Mouse (Mus musculus) kidney, adult 11 months (tissue): Measurements from ENCODE around the gene Grn.
"Not testable (repeated sequence)": the region's sequence is repeated elsewhere in the genome, so short reads cannot be mapped to it uniquely, and the experiment has no call there.

Source experiments
- DNase-seq: peaks from one replicate; pipeline ENCODE4 v3.0.0; 2022

Grn gene

DNA sequence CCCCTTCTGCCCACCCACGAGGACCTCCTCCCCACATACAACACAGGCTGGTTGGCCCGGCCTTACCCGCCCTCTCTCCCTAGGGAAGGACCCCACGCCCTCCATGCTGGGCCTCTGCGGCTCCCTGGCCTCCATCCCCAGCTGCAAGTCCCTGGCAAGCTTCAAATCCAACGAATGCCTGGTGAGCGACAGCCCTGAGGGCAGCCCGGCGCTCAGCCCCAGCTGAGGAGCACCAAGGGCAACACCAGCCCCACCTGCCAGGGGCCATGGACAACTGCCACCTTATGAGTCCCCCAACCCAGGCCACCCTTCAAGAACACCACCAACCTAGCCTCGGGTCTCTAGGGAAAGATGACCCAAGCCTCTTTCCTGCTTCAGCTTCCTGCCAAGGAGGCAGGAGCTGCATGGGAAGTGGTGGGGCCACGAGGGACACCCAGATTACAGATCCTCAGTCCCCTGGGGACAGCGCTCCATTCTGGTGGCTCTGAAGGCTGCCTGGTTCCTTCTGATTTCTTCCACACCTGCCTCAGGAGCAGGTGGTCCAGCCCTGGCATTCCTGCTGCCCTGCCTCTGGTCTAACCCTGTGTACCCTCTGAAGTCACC is 28.1 kb upstream of the Grn start:
- DNase-seq, result no peak

DNA sequence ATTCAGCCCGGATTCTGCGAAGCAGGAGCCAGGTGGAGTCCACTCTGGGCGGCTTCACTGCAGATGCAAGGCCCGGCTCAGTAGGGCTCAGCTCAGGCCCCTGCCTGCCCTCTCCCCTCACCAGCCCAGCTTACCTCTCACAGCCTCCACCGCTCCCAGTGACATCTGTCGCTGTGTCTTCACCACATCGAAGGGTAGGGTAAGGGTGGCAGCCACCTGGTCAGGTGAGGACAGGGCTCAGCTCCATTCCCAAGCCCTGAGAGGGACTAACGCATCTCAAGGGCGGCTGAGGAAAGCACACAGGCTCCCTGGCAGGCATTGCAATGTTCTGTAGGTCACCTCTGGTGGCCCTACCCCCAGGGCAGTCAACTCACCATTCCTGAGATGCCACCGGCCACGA is 26.5 kb upstream of the Grn start:
- no peak for DNase-seq

DNA sequence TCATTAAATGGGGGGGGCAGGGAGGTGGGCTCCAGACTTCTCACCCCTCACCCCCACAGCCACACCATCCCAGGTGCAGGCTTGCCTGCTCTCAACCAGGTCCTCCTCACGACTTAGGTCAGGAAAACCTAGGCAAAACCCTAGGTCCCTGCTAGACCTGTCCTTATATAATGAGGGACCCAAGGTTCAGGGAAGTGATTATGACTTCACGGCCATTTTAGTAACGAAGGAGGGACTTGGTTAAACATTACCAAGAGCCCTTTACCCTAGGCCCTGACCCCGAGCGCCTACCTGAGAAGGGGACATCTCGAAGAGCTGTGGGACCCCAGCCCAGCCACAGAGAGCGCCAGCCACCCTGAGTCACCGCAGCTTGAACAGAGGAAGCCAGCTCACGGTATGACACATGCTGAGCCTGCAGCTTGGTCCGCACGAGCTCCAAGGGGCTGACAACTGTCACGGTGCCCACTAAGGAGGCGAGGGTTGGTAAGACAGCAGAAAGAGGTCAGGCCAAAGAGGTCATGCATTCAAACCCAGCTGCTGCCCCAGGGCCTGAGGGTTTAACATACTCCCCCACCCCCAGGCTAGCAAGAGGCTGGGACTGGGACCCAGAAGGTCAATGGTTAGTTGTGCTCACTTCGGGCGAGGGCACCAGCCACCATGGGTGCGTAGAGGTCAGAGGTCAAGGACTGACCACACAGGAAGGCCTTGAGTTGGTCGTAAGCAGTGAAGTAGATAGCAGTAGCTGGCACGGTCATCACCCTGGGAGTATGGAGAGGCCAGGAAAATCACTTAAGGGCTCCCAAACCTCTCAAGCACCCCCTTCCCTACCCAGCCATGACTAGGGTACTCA is 25.7 kb upstream of the Grn start:
- DNase-seq, result peak; percentile 67

DNA sequence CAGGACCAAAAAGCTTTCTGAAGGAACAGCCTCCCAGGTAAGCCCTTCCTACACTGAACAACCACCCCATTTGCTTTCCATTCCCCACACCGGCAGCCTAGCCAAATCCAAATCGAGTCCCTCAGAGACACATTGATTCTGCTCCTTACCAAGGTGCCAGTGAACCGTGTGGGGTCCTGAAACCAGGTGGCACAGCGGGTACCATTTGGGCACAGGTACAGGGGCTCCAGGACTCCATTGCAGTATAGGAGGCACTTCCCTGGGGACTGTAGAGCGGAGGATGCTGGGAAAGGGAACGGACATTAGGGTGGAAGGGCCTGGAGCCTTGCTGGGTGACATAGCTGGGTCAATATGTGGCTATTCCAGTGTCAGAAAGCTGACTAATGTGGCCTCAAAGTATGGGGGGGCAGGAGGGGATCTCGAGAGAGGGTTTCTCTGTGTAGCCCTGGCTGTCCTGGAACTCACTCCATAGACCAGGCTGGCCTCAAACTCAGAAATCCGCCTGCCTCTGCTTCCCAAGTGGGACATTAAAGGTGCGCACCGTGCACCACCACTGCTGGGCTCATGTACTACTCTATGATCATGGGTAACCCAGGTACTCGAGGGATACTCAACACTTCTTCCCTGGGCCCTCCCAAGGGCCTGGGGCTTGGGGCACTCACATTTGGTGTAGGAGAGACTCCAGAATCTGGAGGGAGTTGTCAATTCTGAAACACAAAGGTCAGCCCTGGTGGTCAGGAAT is 24.4 kb upstream of the Grn start:
- peak; percentile 33 for DNase-seq

DNA sequence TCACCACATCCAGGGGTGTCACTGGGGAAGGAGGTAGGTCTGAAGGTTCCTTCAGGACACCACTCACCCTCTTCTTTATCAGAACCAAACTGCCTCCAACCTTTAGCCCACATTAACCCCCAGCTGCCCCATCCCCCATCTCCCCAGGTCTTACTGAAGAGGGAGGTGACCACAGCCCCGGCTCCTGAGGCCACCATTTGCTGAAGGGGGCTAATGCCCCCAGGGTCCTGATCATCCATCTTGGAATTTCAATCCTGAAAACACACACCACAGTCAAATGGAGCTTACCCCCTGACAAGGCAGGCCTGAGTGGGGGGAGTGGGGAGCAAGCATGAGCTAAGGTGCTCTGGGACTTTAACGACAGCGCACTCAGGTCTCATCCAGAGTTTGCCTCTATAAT is 23.7 kb upstream of the Grn start:
- no peak for DNase-seq

DNA sequence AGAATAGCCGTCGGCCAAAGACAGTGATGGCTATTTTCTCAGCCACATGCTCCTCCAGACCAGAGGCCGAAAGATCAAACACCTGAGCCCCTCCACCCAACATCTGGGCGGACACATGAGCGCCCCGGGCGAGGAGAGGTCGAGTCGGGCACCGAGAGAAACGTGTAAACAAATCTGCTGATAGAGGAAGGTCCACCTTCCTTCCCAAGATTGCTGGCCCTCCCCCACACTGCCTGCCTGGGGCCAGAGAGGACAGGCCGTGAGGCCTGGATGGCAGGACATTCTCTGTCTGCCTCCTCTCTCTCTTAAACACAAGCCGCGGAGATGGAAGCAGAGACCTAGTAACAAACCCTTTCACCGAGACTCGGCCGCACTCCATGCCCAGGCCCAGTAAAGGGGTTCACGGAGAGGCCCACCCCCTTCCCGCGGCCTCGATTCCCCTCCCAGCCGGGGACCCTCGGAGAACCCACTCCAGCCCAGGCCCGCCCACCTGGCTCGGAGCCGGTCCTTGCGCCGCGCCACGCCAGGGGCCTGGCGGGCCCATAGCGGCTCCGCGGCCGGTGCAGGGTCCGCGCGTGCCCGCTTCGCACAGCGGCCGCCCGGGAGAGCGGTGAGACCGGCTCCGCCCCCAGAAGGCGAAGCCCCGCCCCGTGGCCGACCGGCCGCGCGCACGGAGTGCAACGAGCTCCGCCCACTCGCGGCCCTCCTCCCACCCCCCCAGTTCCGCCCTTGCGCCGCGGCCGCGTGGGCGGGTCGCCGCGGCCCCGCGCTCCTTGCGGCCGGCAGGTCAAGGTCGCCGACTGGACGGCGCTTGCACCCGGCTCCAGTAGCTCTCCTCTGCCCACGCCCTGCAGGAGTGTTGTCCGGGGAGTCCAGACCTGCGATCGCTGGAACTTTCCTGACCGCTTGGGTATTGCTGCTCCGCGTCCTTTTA is 22.9 kb upstream of the Grn start:
- DNase-seq, result peak; percentile 89

DNA sequence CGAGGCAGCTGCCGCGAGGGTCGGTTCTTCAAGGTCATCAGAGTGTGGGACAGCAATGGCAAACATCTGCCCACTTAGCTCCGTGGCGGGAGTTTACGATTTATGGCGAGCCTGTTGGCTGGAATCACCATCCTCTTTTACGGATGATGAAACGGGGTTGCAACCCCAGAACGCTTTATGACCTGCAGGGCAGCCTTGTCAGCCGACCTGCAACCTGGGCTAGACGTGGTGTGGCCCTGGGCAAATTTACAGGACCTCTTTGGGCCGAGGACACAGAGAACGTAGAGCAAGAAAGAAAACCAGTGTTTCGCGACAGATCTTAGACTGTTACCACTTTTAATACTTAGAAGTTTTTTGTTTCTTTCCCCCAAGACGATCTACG is 22.3 kb upstream of the Grn start, which contains the start of gene Slc25a39:
Gene Slc25a39, minus strand, starts transcription at position 113 of the 382 bp plus-strand sequence.
- DNase-seq, result no peak

DNA sequence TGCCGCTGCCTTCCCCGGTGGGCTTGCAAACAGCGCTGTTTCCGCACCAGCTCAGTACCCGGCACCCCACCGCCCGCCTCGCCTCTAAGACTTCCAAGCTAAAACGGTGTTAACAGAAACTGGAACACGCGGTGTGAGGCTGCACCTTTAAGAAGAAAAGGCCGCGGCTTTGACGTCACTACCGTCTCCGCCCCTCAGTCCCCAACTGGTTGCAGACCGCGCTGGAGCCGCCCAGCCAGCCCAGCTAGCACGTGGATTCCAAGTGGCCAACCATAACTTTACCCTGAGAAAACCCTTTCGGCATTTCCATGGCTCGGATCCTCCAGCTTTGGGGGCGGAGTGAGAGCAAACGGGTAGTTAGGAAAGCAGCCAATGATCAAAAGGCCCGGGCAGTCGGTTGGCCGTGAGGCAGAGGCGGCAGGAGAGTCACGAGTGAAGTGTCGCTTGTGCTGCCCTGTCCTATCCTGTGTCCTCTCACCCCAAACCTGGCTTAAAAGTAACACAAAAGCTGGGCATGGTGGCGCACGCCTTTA is 21.7 kb upstream of the Grn start:
- peak; percentile 99 for DNase-seq

DNA sequence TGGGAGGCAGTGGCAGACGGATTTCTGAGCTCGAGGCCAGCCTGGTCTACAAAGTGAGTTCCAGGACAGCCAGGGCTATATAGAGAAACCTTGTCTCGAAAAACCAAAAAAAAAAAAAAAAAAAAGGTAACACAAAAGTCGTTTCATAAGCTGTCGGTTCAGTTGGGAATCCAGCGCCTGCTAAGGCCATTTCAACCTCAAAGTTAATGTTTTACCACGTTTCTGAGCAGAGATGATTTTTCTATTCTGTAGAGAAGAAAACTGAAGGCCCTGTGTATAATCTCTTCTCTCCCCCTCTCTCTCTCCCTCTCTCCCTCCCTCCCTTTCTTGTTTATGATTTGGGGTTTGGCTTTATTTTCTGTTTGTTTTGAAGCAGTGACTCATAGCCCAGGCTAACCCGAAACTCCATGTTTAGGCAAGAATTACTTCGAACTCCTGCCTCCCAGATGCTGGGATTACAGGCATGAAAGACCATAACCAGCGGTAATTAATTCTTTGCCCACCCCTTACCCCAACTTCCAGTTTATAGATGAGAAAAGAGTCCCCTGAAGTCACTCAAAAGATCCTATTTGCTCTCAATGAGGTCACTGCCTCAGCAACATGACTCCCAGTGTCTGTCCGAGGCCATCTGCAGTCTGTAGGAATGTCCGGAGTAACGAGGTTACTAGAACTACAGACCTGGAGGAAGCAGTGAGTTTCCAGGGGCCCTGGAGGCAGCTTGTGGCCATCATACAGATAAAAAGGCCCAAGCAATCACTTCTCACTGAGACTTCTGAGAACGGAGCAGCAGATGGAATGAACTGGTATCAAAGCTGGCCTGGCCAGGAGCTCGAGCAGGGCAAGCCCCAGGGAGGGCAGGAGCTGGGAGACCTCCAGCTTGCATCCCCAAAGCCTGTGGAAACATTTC is 21.0 kb upstream of the Grn start:
- DNase-seq, result peak; percentile 61

DNA sequence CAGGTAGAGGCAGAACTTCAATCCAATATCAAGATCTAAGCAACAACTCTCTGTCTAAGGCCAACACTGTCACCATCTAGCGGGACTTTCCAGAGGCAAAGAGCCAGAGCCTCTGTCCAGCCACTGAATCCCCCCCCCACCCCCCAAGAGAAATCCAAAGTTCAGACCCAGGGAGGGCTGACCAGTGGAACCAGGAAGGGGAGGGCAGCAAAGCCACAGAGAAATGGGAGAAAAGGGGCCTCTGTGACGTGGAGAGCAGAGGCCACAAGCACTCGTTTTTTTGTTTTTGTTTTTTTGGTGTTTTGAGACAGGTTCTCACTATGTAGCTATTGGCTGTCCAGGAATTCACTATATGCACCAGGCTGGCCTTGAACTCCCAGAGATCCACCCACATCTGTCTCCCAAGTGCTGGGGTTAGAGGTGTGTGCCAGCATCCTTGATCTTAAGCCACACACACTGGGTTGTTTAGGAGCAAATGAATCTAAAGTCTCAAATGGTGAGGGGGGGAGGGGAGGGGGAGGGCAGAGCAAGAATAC is 20.3 kb upstream of the Grn start:
- DNase-seq, result no peak

DNA sequence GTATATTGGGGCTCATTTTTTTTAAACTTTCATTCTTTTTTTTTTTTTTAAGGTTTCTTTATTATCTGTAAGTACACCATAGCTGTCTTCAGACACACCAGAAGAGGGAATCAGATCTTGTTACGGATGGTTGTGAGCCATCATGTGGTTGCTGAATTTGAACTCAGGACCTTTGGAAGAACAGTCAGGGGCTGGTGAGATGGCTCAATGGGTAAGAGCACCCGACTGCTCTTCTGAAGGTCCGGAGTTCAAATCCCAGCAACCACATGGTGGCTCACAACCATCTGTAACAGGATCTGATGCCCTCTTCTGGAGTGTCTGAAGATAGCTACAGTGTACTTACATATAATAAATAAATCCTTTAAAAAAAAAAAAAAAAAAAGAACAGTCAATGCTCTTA is 19.8 kb upstream of the Grn start:
- not testable (repeated sequence) for DNase-seq

DNA sequence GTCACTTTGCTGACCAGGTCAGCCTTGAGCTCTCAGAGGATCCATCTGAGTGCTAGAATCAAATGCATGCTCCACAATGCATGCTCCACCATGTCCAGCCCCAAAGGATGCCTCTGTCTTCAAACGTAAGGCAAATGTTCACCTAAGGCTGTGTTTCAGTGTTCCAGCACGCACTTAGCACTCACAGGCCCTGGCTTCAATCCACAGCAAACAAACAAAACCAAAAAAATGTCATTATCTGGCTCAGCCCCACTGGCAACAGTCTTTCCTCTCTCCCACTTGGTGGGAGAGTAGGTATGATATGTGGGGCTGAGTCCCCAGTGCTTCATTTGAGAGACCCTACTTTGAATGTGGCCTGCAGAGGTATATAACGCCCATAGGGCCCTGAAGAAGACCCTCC is 19.1 kb upstream of the Grn start:
- no peak for DNase-seq

DNA sequence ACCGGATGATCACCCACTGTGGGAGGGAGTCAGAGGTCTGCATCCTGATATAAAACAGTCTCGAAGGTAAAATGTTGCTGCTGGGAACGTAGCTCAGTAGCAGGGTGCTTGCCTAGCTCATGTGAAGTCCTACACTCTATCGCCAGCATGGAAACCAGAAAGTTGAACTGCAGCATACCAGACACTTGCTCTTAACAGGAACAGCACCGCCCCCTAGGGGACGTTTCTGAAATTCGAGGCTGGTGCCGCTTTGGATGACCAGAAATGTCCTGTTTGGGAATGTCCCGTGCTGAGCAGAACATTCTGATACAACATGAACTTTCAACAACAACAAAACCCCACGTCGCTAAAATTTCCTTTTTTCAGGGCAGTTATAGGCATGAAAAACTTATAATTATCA is 18.4 kb upstream of the Grn start:
- DNase-seq, result peak; percentile 91

DNA sequence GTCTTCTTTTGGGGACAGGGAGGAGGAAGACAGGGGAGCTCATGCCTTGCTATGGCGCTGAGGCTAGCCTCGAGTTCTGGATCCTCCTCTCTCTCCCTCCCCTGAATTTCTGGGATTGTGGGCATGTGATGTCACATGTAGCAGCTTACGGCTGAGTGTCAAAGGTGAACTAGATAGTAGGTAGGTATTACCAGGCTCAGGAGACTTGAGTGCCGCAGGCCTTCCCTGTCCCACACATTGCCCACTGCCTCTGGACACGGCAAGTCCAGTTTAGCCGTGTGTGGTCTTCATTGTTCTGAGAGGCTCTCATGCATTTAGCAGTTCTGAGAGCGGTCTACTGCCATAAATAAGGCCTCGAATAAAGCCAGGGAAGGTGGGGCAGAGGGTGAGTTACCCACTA is 17.1 kb upstream of the Grn start:
- DNase-seq, result no peak

DNA sequence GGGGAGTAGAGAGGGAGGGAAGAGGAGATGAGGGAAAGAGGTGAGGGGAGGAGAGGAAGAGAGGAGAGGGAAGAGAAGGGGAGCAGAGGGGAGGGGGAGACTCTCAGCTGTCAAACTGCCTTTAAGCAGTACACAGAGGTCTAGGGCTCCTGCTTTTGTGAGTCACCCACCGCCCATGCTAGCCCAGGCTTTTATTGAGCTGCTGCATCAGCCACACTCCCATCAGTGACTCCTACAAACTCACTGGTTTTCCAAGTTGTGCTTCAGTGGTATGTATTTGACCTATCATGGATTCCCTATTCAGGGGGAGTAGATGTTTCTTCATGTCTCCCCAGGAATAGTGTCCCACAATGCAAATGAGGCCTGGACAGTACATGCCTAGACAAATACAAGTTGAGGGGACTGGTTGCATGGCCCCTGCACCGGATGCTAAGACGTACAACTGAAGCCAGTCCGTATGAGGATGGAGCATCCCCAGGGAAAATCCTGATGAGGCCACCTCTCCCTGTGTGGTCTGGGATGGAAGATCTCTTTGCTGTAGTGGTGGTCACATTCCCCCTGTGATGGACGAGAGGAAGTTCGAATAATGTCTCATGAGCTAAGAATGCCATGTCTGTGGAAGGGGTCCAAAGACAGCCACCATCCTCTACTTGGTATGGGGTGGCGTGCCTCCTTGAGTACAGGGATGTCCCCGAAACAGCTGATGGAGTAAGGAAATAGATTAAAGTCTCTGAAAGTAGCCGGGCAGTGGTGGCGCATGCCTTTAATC is 14.9 kb upstream of the Grn start:
- DNase-seq, result no peak

DNA sequence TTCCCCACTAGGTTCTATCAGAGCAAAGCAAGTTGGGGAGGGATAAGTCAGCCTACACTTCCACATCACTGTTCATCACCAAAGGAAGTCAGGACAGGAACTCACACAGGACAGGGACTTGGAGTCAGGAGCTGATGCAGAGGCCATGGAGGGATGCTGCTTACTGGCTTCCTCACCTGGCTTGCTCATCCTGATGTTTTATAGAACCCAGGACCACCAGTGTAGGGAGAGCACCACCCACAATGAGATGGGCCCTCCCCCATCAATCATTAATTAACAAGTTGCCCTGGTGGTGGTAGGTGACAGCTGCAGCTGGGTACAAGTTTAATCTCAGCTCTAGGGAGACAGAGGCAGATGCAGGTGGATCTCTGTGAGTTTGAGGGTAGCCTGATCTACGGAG is 13.0 kb upstream of the Grn start:
- no peak for DNase-seq

DNA sequence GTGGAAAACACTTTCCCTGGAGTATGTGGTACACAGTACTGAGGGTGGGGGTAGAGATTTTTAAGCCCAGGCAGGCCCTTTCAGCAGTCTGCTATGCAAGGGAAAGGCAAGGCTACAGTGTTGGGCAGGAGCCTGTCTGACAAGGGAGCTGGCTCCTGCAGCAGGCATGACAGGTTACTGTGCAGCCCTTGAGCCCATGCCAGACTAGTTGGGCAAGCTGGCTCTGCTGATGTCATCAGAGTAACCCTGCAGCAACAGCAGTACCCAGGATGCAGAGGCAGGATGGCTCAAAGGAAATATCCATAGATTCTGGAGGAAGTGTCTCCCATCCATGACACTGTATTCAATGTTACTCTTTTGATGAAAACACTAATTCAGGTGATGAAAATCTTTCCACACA is 11.2 kb upstream of the Grn start:
- no peak for DNase-seq

DNA sequence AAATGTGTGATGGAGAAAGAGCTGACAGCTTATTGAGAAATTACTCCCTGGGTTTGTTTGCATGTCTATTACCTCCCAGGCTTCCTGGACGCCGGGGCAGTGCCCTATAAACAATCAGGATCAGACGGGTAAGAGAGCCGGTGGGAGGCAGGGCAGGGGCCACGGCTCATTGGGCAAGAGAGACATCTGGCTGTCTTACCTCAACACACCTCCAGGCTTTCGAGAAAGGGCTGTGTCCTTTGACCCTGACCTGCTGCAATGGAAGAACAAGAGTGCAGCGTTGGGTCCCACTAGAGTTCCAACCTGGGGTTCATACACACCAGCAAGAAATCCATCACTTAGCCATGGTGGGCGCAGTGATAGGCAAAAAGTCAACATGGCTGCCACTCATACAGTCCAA is 8.6 kb upstream of the Grn start:
- DNase-seq, result no peak

DNA sequence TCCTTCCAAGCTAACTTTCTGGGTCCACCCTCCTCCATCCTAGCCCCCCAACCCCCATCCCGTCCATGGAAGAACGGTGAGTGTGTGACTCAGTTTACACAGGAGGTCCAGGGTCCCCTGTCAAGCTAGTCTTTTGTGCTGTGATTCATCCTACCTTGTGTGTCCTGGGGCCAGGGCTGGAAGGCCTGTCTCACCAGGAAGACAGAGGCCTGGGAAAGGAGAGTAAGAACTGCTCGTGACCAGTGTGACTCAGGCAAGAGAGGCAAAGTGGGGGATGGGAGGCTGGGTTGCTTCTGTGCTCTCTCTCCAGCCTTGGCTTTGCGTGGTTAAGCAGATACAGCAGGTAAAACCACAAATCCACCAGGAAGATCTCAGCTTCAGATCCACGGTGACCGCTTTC is 5.4 kb upstream of the Grn start:
- no peak for DNase-seq

DNA sequence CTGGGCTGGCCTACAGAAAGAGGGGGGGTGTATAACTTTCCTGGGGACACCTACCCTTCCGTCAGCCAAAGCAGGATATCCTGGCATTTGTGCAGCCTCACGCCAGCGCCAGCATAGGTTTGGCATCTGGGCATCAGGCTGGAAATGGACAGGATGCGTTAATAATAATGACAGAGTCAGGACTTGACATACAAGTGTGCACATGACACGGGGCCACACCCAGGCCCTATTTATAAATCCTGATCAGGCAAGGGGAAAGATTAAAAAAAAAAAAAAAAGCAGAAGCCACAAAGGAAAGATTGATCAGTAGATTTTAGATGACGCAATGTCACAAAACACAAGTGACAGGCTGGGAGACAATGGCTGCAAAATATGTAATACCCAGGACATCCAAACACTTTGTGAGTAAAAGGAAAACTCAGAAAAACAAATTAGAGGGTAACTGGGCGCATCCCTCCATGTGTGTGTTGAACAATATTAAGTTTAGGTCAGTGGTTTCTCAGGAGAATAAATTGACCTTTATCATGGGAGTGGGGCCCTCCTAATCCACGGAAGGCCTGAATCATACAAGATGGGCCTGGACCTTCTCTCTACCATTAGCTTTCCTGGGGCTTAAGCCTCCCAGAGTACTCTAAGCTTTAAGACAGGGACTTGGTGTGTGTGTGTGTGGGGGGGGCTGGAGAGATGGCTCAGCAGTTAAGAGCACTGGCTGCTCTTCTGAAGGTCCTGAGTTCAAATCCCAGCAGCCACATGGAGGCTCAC is 4.4 kb upstream of the Grn start:
- DNase-seq, result no peak
